Mouse (Mus musculus) embryonic facial prominence, embryonic 13.5 days (tissue): ENCODE results near the gene Ppp2r5c. TPM values are rescaled to one million over a fixed set of nuclear protein-coding genes. Genes with fewer than 3 reads are reported as not detected.

Experiments used
- ATAC-seq: fragments of 200-750 bp; cut with Nextera tagmentation; 2 replicates; pipeline ENCODE4 v1.8.0; 2017; ENCODE audit warnings: low read depth; ENCODE audit not compliant: insufficient number of reproducible peaks, insufficient read depth, low FRiP score, low TSS enrichment
- H3K27ac ChIP-seq: fragments of 300-500 bp; sonication (generic); 2 replicates; pipeline ENCODE4 v1.5.1; 2015; ENCODE audit warnings: moderate library complexity, mild to moderate bottlenecking, inconsistent platforms
- H3K27me3 ChIP-seq: fragments of 300-500 bp; sonication (generic); 2 replicates; pipeline ENCODE4 v1.6.1; 2015; ENCODE audit warnings: mild to moderate bottlenecking, inconsistent platforms
- H3K36me3 ChIP-seq: fragments of 300-500 bp; sonication (generic); 2 replicates; pipeline ENCODE4 v1.6.1; 2015; ENCODE audit warnings: mild to moderate bottlenecking, inconsistent platforms
- H3K4me1 ChIP-seq: fragments of 300-500 bp; sonication (generic); 2 replicates; pipeline ENCODE4 v1.6.1; 2015; ENCODE audit warnings: inconsistent platforms
- H3K4me2 ChIP-seq: fragments of 300-500 bp; sonication (generic); 2 replicates; pipeline ENCODE4 v1.6.1; 2015; ENCODE audit warnings: moderate library complexity, mild to moderate bottlenecking, inconsistent platforms
- H3K4me3 ChIP-seq: fragments of 300-500 bp; sonication (generic); 2 replicates; pipeline ENCODE4 v1.5.1; 2015; ENCODE audit warnings: mild to moderate bottlenecking, inconsistent platforms
- H3K9ac ChIP-seq: fragments of 300-500 bp; sonication (generic); 2 replicates; pipeline ENCODE4 v1.6.1; 2015; ENCODE audit warnings: mild to moderate bottlenecking, inconsistent platforms
- H3K9me3 ChIP-seq: fragments of 300-500 bp; sonication (generic); 2 replicates; pipeline ENCODE4 v1.6.1; 2016; ENCODE audit warnings: inconsistent platforms
- WGBS: fragments of 180-500 bp; shearing (Covaris S2); methylation state at CpG from one replicate; pipeline ENCODE4 v1.1.7; 2015; ENCODE audit warnings: mixed read lengths; 5-methylcytosine and 5-hydroxymethylcytosine counted together
- polyA plus RNA-seq: library from polyadenylated mRNA; unstranded; fragments of >200 nt; fragmentation: Nextera tagmentation; extraction: Ambion mirVana; gene quantifications from 2 replicates; pipeline ENCODE4 v1.2.1, GENCODE M21; 2015

The Ppp2r5c gene
- polyA plus RNA-seq, 1 experiment from 2014 or later, result 151 TPM

DNA sequence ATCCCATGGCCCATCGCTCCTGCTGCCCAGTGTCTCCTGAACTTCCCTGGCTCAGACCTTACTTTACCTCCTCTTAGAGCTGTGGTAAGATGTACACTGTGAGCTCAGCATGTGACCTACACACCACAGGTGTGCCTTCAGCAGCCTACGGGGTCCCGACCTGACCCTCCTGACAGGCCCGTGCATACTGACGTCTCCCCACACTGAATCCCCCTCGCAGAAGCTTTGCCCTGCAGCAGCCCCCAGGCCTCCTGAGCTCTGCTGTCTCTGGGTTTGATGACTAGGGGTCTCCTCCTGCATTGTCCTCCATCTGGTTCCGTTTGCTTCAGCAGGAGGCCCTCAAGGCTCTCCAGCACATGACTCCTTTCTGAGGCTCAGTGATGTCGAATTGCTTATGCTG lies 31.0 kb downstream of the Ppp2r5c start:
- H3K9me3 ChIP-seq, result no peaks in the 10 kb centered on the region
- no peaks in the 10 kb centered on the region for H3K27me3 ChIP-seq
- no peak overlapping the region for H3K4me3 ChIP-seq
- no peak overlapping the region for H3K27ac ChIP-seq
- ATAC-seq, result no peak
- peaks cover 31% of the 10 kb centered on the region; the same call in 1 of the 2 replicates for H3K36me3 ChIP-seq
- no peaks in the 10 kb centered on the region for H3K4me1 ChIP-seq
- no peak overlapping the region for H3K4me2 ChIP-seq
- H3K9ac ChIP-seq, result no peak overlapping the region
- 85% methylated on average over 8 of the region's 8 CpGs for WGBS

DNA sequence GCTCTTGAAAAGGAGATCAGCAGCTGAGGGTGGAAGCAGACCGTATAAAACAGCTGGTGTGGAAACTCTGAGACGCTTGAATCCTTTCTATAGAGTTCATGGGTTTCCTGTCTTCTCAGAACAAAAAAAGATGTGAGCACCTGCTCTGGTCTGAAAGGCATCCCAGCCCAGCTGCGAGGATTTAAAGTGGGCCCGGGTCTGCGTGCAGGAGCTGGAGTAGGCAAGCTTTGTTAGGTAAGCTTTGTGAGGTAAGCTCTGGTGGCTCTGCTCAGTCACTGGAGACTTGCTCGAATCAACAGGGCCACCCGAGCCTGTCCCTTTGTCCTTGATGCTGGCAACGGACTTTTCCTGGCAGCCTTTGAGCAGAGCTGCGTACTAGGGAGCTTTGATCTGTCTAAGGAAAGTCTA lies 31.7 kb downstream of the Ppp2r5c start:
- Histone ChIP-seq H3K36me3 (peaks cover 32% of the 10 kb centered on the region; the same call in 1 of the 2 replicates), H3K4me1 (no peaks in the 10 kb centered on the region; the same call in 1 of the 2 replicates), H3K4me3 (no peak overlapping the region), H3K9ac (no peak overlapping the region), H3K27ac (no peak overlapping the region), H3K4me2 (no peak overlapping the region), H3K27me3 (no peaks in the 10 kb centered on the region), H3K9me3 (no peaks in the 10 kb centered on the region)
- no peak for ATAC-seq
- WGBS, result 79% methylated on average over 9 of the region's 9 CpGs

DNA sequence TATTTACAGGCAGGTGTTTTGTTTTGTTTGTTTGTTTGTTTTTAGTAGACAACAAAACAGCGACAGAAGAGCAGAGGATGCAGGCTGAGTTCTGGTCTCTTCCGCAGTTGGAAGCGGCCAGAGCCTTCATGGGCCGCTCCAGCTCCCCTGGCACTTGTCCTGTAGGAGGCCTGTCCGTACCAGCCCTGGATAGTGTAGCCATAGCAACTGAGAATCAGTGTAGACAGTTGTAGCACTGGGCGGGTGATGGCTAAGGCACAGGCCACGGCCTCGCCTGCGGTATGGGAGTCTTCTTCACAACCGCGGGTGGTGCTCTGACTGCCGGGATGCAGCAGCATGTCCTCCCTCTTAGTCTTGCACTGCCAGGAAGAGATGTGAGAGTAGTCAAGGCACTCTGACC lies 32.3 kb downstream of the Ppp2r5c start:
- no peak for ATAC-seq
- Histone ChIP-seq H3K27ac (no peak overlapping the region), H3K36me3 (peaks cover 32% of the 10 kb centered on the region; the same call in 1 of the 2 replicates), H3K9me3 (no peaks in the 10 kb centered on the region), H3K4me2 (no peak overlapping the region), H3K4me3 (no peak overlapping the region), H3K4me1 (peaks cover 7% of the 10 kb centered on the region), H3K9ac (no peak overlapping the region), H3K27me3 (no peaks in the 10 kb centered on the region)
- 87% methylated on average over 12 of the region's 12 CpGs for WGBS

DNA sequence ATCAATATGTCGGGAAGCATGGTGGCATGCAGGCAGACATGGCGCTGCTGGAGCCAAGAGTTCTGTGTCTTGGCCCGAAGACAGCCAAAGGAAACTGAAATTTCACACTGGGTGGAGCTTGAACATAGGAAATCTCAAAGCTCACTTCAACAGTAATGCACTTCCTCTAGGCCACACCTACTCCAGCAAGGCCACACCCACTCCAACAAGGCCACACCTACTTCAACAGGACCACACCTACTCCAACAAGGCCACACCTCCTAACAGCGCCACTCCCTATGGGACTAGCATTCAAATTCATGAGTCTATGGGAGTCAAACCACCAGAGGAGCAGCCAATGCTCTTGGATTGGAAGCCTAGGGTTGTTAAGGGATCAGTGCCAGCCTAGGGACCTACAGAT lies 33.8 kb downstream of the Ppp2r5c start:
- Histone ChIP-seq H3K36me3 (peaks cover 26% of the 10 kb centered on the region; the same call in 1 of the 2 replicates), H3K4me3 (no peak overlapping the region), H3K9me3 (no peaks in the 10 kb centered on the region), H3K4me2 (no peak overlapping the region), H3K27me3 (no peaks in the 10 kb centered on the region), H3K9ac (no peak overlapping the region), H3K27ac (no peak overlapping the region), H3K4me1 (peaks cover 13% of the 10 kb centered on the region)
- 83% methylated on average over 4 of the region's 4 CpGs for WGBS
- no peak for ATAC-seq

DNA sequence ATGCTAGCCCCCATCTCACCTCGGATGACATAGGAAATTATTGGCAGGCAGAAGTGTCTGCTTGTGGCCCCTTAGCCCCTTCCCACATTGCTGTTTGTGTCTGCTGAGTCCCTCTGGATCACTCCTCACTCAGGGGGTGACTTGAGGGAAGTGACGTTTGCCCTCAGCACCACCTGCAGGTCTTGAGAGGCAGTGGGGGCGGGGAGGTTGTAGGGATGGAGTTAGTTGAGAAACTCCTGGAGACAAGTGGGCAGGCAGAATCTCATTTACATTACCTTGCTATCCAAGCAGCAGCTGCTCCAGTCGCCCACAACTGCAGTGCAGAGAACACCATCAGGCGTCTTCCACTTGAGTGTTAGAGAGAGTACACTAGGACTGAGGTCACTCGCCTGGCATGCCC lies 36.8 kb downstream of the Ppp2r5c start:
- WGBS, result 35% methylated on average over 6 of the region's 6 CpGs
- Histone ChIP-seq H3K36me3 (peaks cover 12% of the 10 kb centered on the region; the same call in 1 of the 2 replicates), H3K27ac (no peak overlapping the region), H3K27me3 (no peaks in the 10 kb centered on the region), H3K9ac (no peak overlapping the region), H3K4me1 (peaks cover 31% of the 10 kb centered on the region), H3K9me3 (no peaks in the 10 kb centered on the region), H3K4me2 (0 out of 2 replicates have a peak overlapping the region, but pooled peaks have one; percentile 87), H3K4me3 (no peak overlapping the region)
- no peak for ATAC-seq

DNA sequence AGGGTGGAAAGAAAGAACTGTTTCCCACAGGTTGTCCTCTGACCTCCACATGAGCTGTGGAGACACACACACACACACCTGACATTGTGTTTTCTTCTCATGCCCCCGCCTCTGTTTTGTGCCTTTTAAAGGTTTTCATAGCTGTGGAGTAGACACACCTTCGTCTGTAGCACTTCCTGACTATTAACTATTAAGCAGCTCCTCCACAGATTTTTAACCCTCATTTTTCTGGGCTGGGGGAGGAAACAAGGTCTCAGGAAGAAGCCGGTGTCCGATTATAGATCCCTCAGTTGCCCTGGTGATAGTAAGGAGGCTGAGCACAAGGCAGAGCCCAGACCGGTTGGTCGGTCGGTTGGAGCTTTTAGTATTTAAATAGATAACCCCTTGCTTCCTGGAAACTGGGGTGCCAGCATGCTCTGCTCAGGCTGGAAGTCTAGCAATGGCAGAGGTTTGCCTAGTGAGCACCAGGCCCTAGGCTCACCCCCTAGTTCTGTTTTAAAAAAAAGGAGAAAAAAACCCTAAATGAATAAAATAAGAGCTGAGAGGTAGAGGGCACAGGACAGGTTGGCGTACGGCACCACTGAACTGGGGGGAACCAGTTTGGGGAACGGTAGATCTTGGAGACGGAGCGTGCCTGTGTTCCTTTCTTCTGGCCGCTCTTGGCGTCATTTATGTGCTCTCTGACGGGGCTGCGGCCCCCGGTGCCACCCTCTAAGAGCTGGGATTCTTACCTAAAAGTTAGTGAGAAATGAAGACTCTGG lies 38.1 kb downstream of the Ppp2r5c start:
- Histone ChIP-seq H3K27me3 (no peaks in the 10 kb centered on the region), H3K9me3 (no peaks in the 10 kb centered on the region), H3K4me3 (peak overlapping the region; percentile 74), H3K4me1 (peaks cover 31% of the 10 kb centered on the region), H3K4me2 (peak overlapping the region; percentile 87), H3K9ac (peak overlapping the region; percentile 87), H3K36me3 (peaks cover 17% of the 10 kb centered on the region), H3K27ac (peak overlapping the region; percentile 99)
- peak; percentile 18 for ATAC-seq
- WGBS, result 3% methylated on average over 17 of the region's 17 CpGs

DNA sequence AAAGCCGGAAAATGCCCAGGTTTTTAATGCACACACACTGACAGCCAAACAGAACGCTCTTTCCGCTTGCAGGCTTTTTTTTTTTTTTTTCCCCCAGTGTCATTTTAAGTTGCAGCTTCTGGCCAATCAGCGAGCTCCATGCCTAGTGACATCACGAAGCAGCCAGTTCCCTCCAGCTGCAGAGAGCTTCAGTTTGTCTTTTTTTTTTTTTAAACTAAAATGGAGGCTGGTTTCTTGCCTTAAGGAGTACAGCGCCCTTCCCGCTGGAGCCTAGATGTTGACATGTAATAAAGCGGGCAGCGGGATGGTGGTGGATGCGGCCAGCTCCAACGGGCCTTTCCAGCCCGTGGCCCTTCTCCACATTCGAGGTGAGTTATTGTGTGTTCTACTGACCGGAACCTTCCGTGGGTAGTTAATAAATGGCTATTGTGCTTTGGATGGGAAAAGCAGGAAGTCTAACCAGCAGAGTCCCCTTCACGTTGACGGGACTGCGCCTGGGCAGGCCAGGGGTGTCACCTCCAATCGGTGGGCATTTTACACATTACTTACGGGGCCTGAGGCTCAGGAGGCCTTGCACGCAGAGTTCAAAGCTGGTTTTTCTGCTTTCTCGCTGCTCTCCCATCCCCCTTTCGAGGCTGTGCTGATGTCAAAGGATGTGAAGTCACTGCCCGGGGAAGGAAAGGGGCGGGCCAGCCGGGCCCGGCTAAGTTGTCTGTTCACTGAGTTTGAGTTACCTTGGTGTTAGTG lies 38.8 kb downstream of the Ppp2r5c start:
- peak; percentile 78 for ATAC-seq

DNA sequence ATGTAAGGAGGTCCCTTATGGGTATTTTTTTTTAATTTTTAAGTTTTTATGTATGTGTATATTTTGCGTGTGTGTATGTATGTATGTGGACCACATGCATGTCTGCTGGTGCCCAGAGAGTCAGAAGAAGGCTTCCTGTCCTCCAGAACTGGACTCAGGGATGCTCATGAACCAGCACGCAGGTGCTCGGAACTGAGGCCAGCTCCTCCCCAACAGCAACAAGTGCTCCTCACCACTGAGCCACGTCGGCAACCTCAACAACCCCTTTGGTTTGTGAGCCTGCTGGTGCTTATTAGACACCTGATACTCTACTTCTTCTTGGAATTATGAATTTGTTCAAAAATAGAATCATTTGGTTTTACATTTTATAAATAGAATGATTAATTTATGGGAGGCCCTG lies 39.9 kb downstream of the Ppp2r5c start:
- no peak for ATAC-seq
- peak overlapping the region; percentile 87 for H3K9ac ChIP-seq
- no peaks in the 10 kb centered on the region for H3K9me3 ChIP-seq
- peaks cover 23% of the 10 kb centered on the region for H3K36me3 ChIP-seq
- H3K27ac ChIP-seq, result no peak overlapping the region
- peaks cover 31% of the 10 kb centered on the region for H3K4me1 ChIP-seq
- peak overlapping the region; percentile 87 for H3K4me2 ChIP-seq
- H3K27me3 ChIP-seq, result no peaks in the 10 kb centered on the region
- peak overlapping the region; percentile 74 for H3K4me3 ChIP-seq
- 78% methylated on average over 5 of the region's 5 CpGs for WGBS

More for the DNA sequence above, 38.8 kb downstream of the Ppp2r5c start:
- peaks cover 23% of the 10 kb centered on the region for H3K36me3 ChIP-seq
- H3K9me3 ChIP-seq, result no peaks in the 10 kb centered on the region
- H3K9ac ChIP-seq, result peak overlapping the region; percentile 87
- H3K27ac ChIP-seq, result peak overlapping the region; percentile 99
- H3K4me3 ChIP-seq, result peak overlapping the region; percentile 74
- peaks cover 31% of the 10 kb centered on the region for H3K4me1 ChIP-seq
- WGBS, result under 1% methylated on average over 27 of the region's 27 CpGs
- H3K27me3 ChIP-seq, result no peaks in the 10 kb centered on the region
- peak overlapping the region; percentile 87 for H3K4me2 ChIP-seq

DNA sequence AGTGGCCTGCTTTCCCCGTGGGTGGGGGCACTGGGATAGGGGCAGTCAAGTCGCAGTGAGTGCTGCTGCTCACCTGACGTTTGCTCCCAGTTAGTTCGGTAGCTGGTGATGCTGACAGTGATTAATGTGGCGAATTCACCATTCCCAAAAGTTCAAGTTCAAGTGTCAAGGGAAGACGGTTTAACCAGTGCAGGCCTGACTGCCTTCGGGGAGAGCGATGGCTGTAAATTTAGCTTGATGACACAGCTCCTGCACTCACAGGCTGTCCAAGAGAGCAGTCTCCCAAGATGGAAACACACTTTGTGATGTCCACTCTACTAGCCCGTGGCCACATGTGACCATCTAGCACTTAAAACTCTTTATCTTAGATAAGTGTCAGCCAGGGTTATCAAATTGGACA lies 41.1 kb downstream of the Ppp2r5c start:
- no peak overlapping the region for H3K4me2 ChIP-seq
- 80% methylated on average over 9 of the region's 9 CpGs for WGBS
- no peaks in the 10 kb centered on the region for H3K9me3 ChIP-seq
- H3K9ac ChIP-seq, result no peak overlapping the region
- H3K4me3 ChIP-seq, result no peak overlapping the region
- no peak for ATAC-seq
- H3K27me3 ChIP-seq, result no peaks in the 10 kb centered on the region
- no peak overlapping the region for H3K27ac ChIP-seq
- peaks cover 18% of the 10 kb centered on the region for H3K36me3 ChIP-seq
- peaks cover 31% of the 10 kb centered on the region for H3K4me1 ChIP-seq

DNA sequence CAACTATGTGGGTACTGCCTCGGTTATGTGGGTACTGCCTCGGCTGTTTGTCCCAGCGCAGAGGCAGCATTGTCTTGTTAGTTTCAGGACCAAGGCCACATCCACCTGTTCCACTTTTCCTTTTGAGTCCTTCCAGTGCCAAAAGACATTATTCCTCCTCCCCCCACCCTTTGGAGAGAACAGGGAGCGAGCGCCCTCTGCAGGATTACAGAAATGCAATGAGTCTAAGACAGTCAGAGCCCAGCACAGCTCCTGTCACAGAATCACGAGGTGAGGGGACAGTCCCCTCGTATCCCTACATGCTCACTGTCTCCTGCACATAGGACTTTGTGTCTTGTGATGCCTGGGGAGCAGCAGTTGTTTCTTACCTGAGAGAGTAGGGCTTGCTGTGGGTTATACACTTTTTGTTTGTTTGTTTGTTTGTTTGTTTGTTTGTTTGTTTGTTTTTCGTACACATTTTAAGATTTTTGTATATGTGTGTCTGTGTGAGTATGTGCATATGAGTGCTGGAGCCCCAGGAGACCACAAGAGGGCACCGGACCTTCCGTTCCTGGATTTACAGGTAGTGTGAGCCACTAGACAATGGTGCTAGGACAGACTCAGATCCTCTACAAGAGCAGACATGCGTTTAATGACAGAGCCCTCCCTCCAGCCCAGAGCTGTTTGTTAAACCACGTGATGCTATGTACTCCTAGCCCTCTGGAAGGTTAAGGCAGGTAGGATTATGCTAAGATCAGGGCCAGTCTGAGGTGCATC lies 43.2 kb downstream of the Ppp2r5c start:
- H3K36me3 ChIP-seq, result peaks cover 24% of the 10 kb centered on the region
- no peaks in the 10 kb centered on the region for H3K27me3 ChIP-seq
- H3K27ac ChIP-seq, result no peak overlapping the region
- no peak overlapping the region for H3K9ac ChIP-seq
- no peak for ATAC-seq
- H3K9me3 ChIP-seq, result no peaks in the 10 kb centered on the region
- no peak overlapping the region for H3K4me3 ChIP-seq
- peaks cover 18% of the 10 kb centered on the region for H3K4me1 ChIP-seq
- WGBS, result 91% methylated on average over 12 of the region's 12 CpGs
- H3K4me2 ChIP-seq, result no peak overlapping the region

DNA sequence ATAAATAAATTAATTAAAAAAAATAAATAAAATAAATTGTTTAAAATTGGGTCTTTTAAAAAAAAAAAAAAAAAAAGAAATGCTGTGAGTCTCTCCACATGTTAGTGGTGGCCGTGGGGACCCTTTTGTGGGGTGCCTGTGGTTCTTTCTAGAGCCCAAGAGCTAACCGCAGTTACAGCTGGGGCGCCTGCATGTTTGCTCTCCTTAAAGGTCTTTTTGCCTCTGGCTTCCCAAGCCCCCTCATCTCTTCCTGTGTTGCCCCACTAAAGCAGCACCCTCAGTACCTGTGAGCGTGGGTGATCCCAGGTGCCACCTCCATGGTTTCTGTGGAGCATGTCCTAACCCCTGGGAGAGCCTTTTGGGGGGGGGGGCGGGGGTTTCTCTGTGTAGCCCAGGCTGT lies 45.5 kb downstream of the Ppp2r5c start:
- Histone ChIP-seq H3K4me1 (peaks cover 7% of the 10 kb centered on the region), H3K4me2 (no peak overlapping the region), H3K4me3 (no peak overlapping the region), H3K27ac (no peak overlapping the region), H3K9me3 (no peaks in the 10 kb centered on the region), H3K9ac (no peak overlapping the region), H3K27me3 (no peaks in the 10 kb centered on the region), H3K36me3 (peaks cover 24% of the 10 kb centered on the region)
- no peak for ATAC-seq
- 95% methylated on average over 5 of the region's 5 CpGs for WGBS
